Mouse (Mus musculus) kidney, embryonic 14.5 days (tissue): ENCODE measurements at regions not wholly inside any gene's neighbourhood (a gene's known extent, or its start where the extent isn't known, plus 50 kb on each side); places are given as distances from the start of the nearest gene placed in this dataset.

ENCODE experiments used
- ATAC-seq: fragments of 200-750 bp; cut with Nextera tagmentation; 2 replicates; pipeline ENCODE4 v1.8.0; 2017; ENCODE audit warnings: moderate number of reproducible peaks, mild to moderate bottlenecking, moderate TSS enrichment, moderate library complexity; ENCODE audit not compliant: low FRiP score, low TSS enrichment
- H3K27ac ChIP-seq: fragments of 300-500 bp; sonication (generic); 2 replicates; pipeline ENCODE4 v1.5.1; 2014; ENCODE audit warnings: low read depth, mild to moderate bottlenecking, low read length, moderate library complexity, mixed read lengths
- H3K27me3 ChIP-seq: fragments of 300-500 bp; sonication (generic); 2 replicates; pipeline ENCODE4 v1.6.1; 2014; ENCODE audit warnings: mild to moderate bottlenecking, low read length; ENCODE audit not compliant: control insufficient read depth, insufficient read depth
- H3K36me3 ChIP-seq: fragments of 300-500 bp; sonication (generic); 2 replicates; pipeline ENCODE4 v1.6.1; 2014; ENCODE audit warnings: low read length, mixed read lengths; ENCODE audit not compliant: control insufficient read depth, insufficient read depth
- H3K4me1 ChIP-seq: fragments of 300-500 bp; sonication (generic); 2 replicates; pipeline ENCODE4 v1.6.1; 2014; ENCODE audit warnings: low read length, mixed read lengths; ENCODE audit not compliant: control insufficient read depth, insufficient read depth
- H3K4me2 ChIP-seq: fragments of 300-500 bp; sonication (generic); replicated peaks from 2 replicates; pipeline ENCODE4 v1.6.1; 2014; ENCODE audit warnings: low read depth, mild to moderate bottlenecking, low read length
- H3K4me3 ChIP-seq: fragments of 300-500 bp; sonication (generic); 2 replicates; pipeline ENCODE4 v1.5.1; 2014; ENCODE audit warnings: mild to moderate bottlenecking, low read length
- H3K9ac ChIP-seq: fragments of 300-500 bp; sonication (generic); 2 replicates; pipeline ENCODE4 v1.6.1; 2014; ENCODE audit warnings: low read depth, mild to moderate bottlenecking, low read length, moderate library complexity
- H3K9me3 ChIP-seq: fragments of 300-500 bp; sonication (generic); 2 replicates; pipeline ENCODE4 v1.6.1; 2016; ENCODE audit warnings: low read length; ENCODE audit not compliant: control insufficient read depth
- WGBS: fragments of 180-500 bp; shearing (Covaris S2); extraction: QIAGEN DNeasy Blood & Tissue Kit; methylation state at CpG from one replicate; pipeline ENCODE4 v1.1.7; 2014; 5-methylcytosine and 5-hydroxymethylcytosine counted together

- H3K4me1 ChIP-seq: no peaks in the 10 kb centered on the region
- no peak overlapping the region for H3K4me3 ChIP-seq
- no peaks in the 10 kb centered on the region for H3K27me3 ChIP-seq
- no peaks in the 10 kb centered on the region for H3K36me3 ChIP-seq
- H3K4me2 ChIP-seq: no peak overlapping the region
- H3K9me3 ChIP-seq: no peaks in the 10 kb centered on the region
- no peak for ATAC-seq
- H3K9ac ChIP-seq: no peak overlapping the region
- H3K27ac ChIP-seq: no peak overlapping the region
- 80% methylated on average over 5 of the region's 5 CpGs for WGBS
These were observed 332.5 kb downstream of the Sorl1 start for GRCm38 (mm10) chr9:41791501-41792172.

- Histone ChIP-seq H3K4me1 (no peaks in the 10 kb centered on the region), H3K9ac (no peak overlapping the region), H3K9me3 (peaks cover 4% of the 10 kb centered on the region; the same call in 1 of the 2 replicates), H3K4me3 (no peak overlapping the region), H3K36me3 (no peaks in the 10 kb centered on the region), H3K27ac (no peak overlapping the region), H3K27me3 (no peaks in the 10 kb centered on the region), H3K4me2 (no peak overlapping the region)
- 39% methylated on average over 3 of the region's 3 CpGs for WGBS
- no peak for ATAC-seq
These were observed 339.0 kb downstream of the Sorl1 start for GRCm38 (mm10) chr9:41785131-41785530.

- H3K4me1 ChIP-seq: no peaks in the 10 kb centered on the region
- 92% methylated on average over 8 of the region's 8 CpGs for WGBS
- no peak overlapping the region for H3K4me2 ChIP-seq
- no peak overlapping the region for H3K27ac ChIP-seq
- H3K36me3 ChIP-seq: no peaks in the 10 kb centered on the region
- H3K27me3 ChIP-seq: no peaks in the 10 kb centered on the region
- H3K9me3 ChIP-seq: peaks cover 5% of the 10 kb centered on the region; the same call in 1 of the 2 replicates
- no peak overlapping the region for H3K9ac ChIP-seq
- H3K4me3 ChIP-seq: no peak overlapping the region
- no peak for ATAC-seq
These were observed 351.7 kb downstream of the Sorl1 start for GRCm38 (mm10) chr9:41772281-41772902.

- Histone ChIP-seq H3K27me3 (no peaks in the 10 kb centered on the region), H3K9ac (no peak overlapping the region), H3K27ac (no peak overlapping the region), H3K36me3 (no peaks in the 10 kb centered on the region), H3K4me3 (no peak overlapping the region), H3K9me3 (peaks cover 5% of the 10 kb centered on the region; the same call in 1 of the 2 replicates), H3K4me1 (no peaks in the 10 kb centered on the region), H3K4me2 (no peak overlapping the region)
- WGBS: 79% methylated on average over 1 of the region's 1 CpGs
- ATAC-seq: no peak
These were observed 352.8 kb downstream of the Sorl1 start for GRCm38 (mm10) chr9:41771276-41771675.

GRCm38 (mm10) chr9:41768316-41768715 is 355.8 kb downstream of the Sorl1 start:
- H3K4me3 ChIP-seq: no peak overlapping the region
- 87% methylated on average over 3 of the region's 3 CpGs for WGBS
- H3K4me1 ChIP-seq: no peaks in the 10 kb centered on the region
- H3K27me3 ChIP-seq: no peaks in the 10 kb centered on the region
- H3K4me2 ChIP-seq: no peak overlapping the region
- H3K9ac ChIP-seq: no peak overlapping the region
- no peaks in the 10 kb centered on the region for H3K36me3 ChIP-seq
- H3K27ac ChIP-seq: no peak overlapping the region
- no peak for ATAC-seq
- peaks cover 5% of the 10 kb centered on the region; the same call in 1 of the 2 replicates for H3K9me3 ChIP-seq

GRCm38 (mm10) chr9:41766533-41766920 is 357.6 kb downstream of the Sorl1 start:
- no peak overlapping the region for H3K27ac ChIP-seq
- WGBS: 20% methylated on average over 4 of the region's 4 CpGs
- no peaks in the 10 kb centered on the region for H3K4me1 ChIP-seq
- H3K9me3 ChIP-seq: peaks cover 5% of the 10 kb centered on the region; the same call in 1 of the 2 replicates
- no peaks in the 10 kb centered on the region for H3K27me3 ChIP-seq
- no peaks in the 10 kb centered on the region for H3K36me3 ChIP-seq
- no peak overlapping the region for H3K4me3 ChIP-seq
- no peak overlapping the region for H3K4me2 ChIP-seq
- H3K9ac ChIP-seq: no peak overlapping the region
- ATAC-seq: peak; percentile 85

- Histone ChIP-seq H3K4me2 (no peak overlapping the region), H3K4me1 (0 out of 2 replicates have a peak, but pooled peaks cover 2% of the 10 kb centered on the region), H3K36me3 (no peaks in the 10 kb centered on the region), H3K9ac (no peak overlapping the region), H3K27me3 (no peaks in the 10 kb centered on the region), H3K27ac (peak overlapping the region; percentile 14; the same call in 1 of the 2 replicates), H3K9me3 (peaks cover 5% of the 10 kb centered on the region; the same call in 1 of the 2 replicates), H3K4me3 (no peak overlapping the region)
- WGBS: 85% methylated on average over 6 of the region's 6 CpGs
- ATAC-seq: 0 out of 2 replicates have a peak, but pooled peaks have one; percentile 32
These were observed 358.1 kb downstream of the Sorl1 start for GRCm38 (mm10) chr9:41765816-41766532.

- no peak overlapping the region for H3K9ac ChIP-seq
- H3K36me3 ChIP-seq: no peaks in the 10 kb centered on the region
- no peaks in the 10 kb centered on the region for H3K9me3 ChIP-seq
- H3K4me3 ChIP-seq: no peak overlapping the region
- no peaks in the 10 kb centered on the region for H3K27me3 ChIP-seq
- no peak for ATAC-seq
- H3K4me1 ChIP-seq: 0 out of 2 replicates have a peak, but pooled peaks cover 4% of the 10 kb centered on the region
- 58% methylated on average over 3 of the region's 3 CpGs for WGBS
- no peak overlapping the region for H3K4me2 ChIP-seq
- H3K27ac ChIP-seq: no peak overlapping the region
These were observed 363.0 kb downstream of the Sorl1 start for GRCm38 (mm10) chr9:41761050-41761576.
